ENCODE assay signal across 8 mouse cellular contexts in the genomic region with DNA sequence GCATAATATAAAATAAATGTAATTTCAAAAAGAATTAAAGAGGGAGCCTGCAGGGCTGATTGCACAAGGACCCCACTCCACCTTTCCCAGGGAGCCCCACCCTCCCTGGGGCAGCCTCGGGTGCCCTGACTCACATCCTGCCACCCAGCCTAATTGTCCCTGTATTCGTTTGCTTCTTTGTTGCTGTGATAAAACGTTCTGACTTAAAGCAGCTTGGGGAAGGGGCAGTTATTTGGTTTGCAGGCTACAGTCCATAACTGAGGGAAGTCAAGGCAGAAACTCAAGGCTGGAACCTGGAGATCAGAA. TPM values are rescaled to one million over a fixed set of nuclear protein-coding genes. Genes with fewer than 3 reads are reported as not detected.
DNase-seq lines count a peak whose midpoint lies in the region; ATAC-seq lines count a peak whose summit lies in the region.

No protein-coding gene starts in this region.

- H3K4me3 ChIP-seq in hindbrain, embryonic 15.5 days: peak overlapping the region; percentile 75; the same call in 1 of the 2 replicates
- no peak overlapping the region for H3K4me3 ChIP-seq in hindbrain, embryonic 14.5 days (replicated peaks; ENCODE audit: low read length)
- no peak overlapping the region for H3K4me3 ChIP-seq in neural tube, embryonic 12.5 days
- H3K4me3 ChIP-seq in intestine, embryonic 15.5 days (replicated peaks): no peak overlapping the region

- H3K9ac ChIP-seq in hindbrain, embryonic 15.5 days: no peak overlapping the region
- H3K9ac ChIP-seq in hindbrain, embryonic 14.5 days: no peak overlapping the region
- no peak overlapping the region for H3K9ac ChIP-seq in neural tube, embryonic 12.5 days
- no peak overlapping the region for H3K9ac ChIP-seq in intestine, embryonic 15.5 days

- no peaks in the 10 kb centered on the region for H3K36me3 ChIP-seq in hindbrain, embryonic 15.5 days
- H3K36me3 ChIP-seq in hindbrain, embryonic 14.5 days (replicated peaks; ENCODE audit: control insufficient read depth, insufficient read depth): no peaks in the 10 kb centered on the region
- H3K36me3 ChIP-seq in neural tube, embryonic 12.5 days: no peaks in the 10 kb centered on the region
- H3K36me3 ChIP-seq in intestine, embryonic 15.5 days: peaks cover 3% of the 10 kb centered on the region; the same call in 1 of the 2 replicates

- DNase-seq in hindbrain, embryonic 14.5 days (ENCODE audit: low spot score): no peak
- no peak for DNase-seq in neural tube, embryonic 10.5 days (ENCODE audit: extremely low spot score, low spot score)
- no peak for DNase-seq in right cerebral cortex, postnatal 10 days (ENCODE audit: low spot score in 2 of 2)
- no peak for DNase-seq in adrenal gland, postnatal 4 days (ENCODE audit: low spot score in 2 of 2)
- no peak for DNase-seq in ovary, postnatal 10 days (ENCODE audit: low spot score)

- H3K4me1 ChIP-seq in hindbrain, embryonic 15.5 days (replicated peaks): peaks cover 24% of the 10 kb centered on the region
- H3K4me1 ChIP-seq in hindbrain, embryonic 14.5 days (replicated peaks; ENCODE audit: control insufficient read depth, insufficient read depth, low read length): 0 out of 2 replicates have a peak, but pooled peaks cover 11% of the 10 kb centered on the region
- H3K4me1 ChIP-seq in neural tube, embryonic 12.5 days: peaks cover 20% of the 10 kb centered on the region
- H3K4me1 ChIP-seq in intestine, embryonic 15.5 days (replicated peaks): peaks cover 13% of the 10 kb centered on the region

- peaks cover 36% of the 10 kb centered on the region for H3K27me3 ChIP-seq in hindbrain, embryonic 15.5 days
- peaks cover 47% of the 10 kb centered on the region for H3K27me3 ChIP-seq in hindbrain, embryonic 14.5 days (ENCODE audit: control insufficient read depth, insufficient read depth, low read length)
- H3K27me3 ChIP-seq in neural tube, embryonic 12.5 days (replicated peaks): peaks cover 62% of the 10 kb centered on the region
- H3K27me3 ChIP-seq in intestine, embryonic 15.5 days (replicated peaks): peaks cover 7% of the 10 kb centered on the region

- no peak overlapping the region for H3K27ac ChIP-seq in hindbrain, embryonic 15.5 days (replicated peaks)
- no peak overlapping the region for H3K27ac ChIP-seq in hindbrain, embryonic 14.5 days
- H3K27ac ChIP-seq in neural tube, embryonic 12.5 days: no peak overlapping the region
- no peak overlapping the region for H3K27ac ChIP-seq in intestine, embryonic 15.5 days

- 28% methylated on average over 3 of the region's 3 CpGs for WGBS in hindbrain, embryonic 15.5 days
- WGBS in hindbrain, embryonic 14.5 days: 29% methylated on average over 3 of the region's 3 CpGs
- 11% methylated on average over 3 of the region's 3 CpGs for WGBS in neural tube, embryonic 12.5 days
- WGBS in intestine, embryonic 15.5 days: 13% methylated on average over 3 of the region's 3 CpGs

- ATAC-seq in hindbrain, embryonic 15.5 days (ENCODE audit: low FRiP score, low read depth): no peak
- ATAC-seq in hindbrain, embryonic 14.5 days (ENCODE audit: low FRiP score): no peak
- no peak for ATAC-seq in neural tube, embryonic 12.5 days (ENCODE audit: low FRiP score, low read depth)
- ATAC-seq in intestine, embryonic 15.5 days: no peak

- no peaks in the 10 kb centered on the region for H3K9me3 ChIP-seq in hindbrain, embryonic 15.5 days
- no peaks in the 10 kb centered on the region for H3K9me3 ChIP-seq in hindbrain, embryonic 14.5 days (ENCODE audit: control insufficient read depth, low read length)
- no peaks in the 10 kb centered on the region for H3K9me3 ChIP-seq in neural tube, embryonic 12.5 days
- H3K9me3 ChIP-seq in intestine, embryonic 15.5 days: no peaks in the 10 kb centered on the region

- peak overlapping the region; percentile 99 for H3K4me2 ChIP-seq in hindbrain, embryonic 15.5 days
- H3K4me2 ChIP-seq in hindbrain, embryonic 14.5 days (replicated peaks): no peak overlapping the region
- H3K4me2 ChIP-seq in neural tube, embryonic 12.5 days (replicated peaks): peak overlapping the region; percentile 99
- peak overlapping the region; percentile 95; the same call in 1 of the 2 replicates for H3K4me2 ChIP-seq in intestine, embryonic 15.5 days (replicated peaks)

RNA-seq across cellular contexts. Expression of gene Rps6ka4, which starts 0.8 kb away (rescaled TPM):
- polyA plus RNA-seq in hindbrain, embryonic 15.5 days (2015; fragmentation: Nextera tagmentation; extraction: Ambion mirVana): 13.3 and 15.8 TPM in 2 replicates
- 10.6 and 11.1 TPM in 2 replicates for polyA plus RNA-seq in hindbrain, embryonic 14.5 days (2014; fragmentation: Nextera tagmentation; extraction: Ambion mirVana)
- polyA plus RNA-seq in neural tube, embryonic 12.5 days (2016; fragmentation: Nextera tagmentation; extraction: Ambion mirVana): 8.5 and 9.3 TPM in 2 replicates
- polyA plus RNA-seq in intestine, embryonic 15.5 days (2015; fragmentation: Nextera tagmentation; extraction: Ambion mirVana): 20.8 and 21.0 TPM in 2 replicates
- 10 to 100 TPM; 26.9 to 33.4 TPM for total RNA-seq in adrenal gland, postnatal 4 days (2021)

RNA-seq across cellular contexts. Expression of gene Ccdc88b, which starts 16.8 kb away (rescaled TPM):
- 0.79 and 1.1 TPM in 2 replicates for polyA plus RNA-seq in hindbrain, embryonic 15.5 days (2015; fragmentation: Nextera tagmentation; extraction: Ambion mirVana)
- polyA plus RNA-seq in hindbrain, embryonic 14.5 days (2014; fragmentation: Nextera tagmentation; extraction: Ambion mirVana): 0.48 and 0.90 TPM in 2 replicates
- 0.59 and 1.6 TPM in 2 replicates for polyA plus RNA-seq in neural tube, embryonic 12.5 days (2016; fragmentation: Nextera tagmentation; extraction: Ambion mirVana)
- 1.4 and 1.5 TPM in 2 replicates for polyA plus RNA-seq in intestine, embryonic 15.5 days (2015; fragmentation: Nextera tagmentation; extraction: Ambion mirVana)
- total RNA-seq in adrenal gland, postnatal 4 days (2021): 1 to 10 TPM; 1.5 to 2.0 TPM
